Mouse (Mus musculus) liver, postnatal 0 days (tissue): ENCODE measurements at regions not wholly inside any gene's neighbourhood (a gene's known extent, or its start where the extent isn't known, plus 50 kb on each side); places are given as distances from the start of the nearest gene placed in this dataset.

Experiments used
- CTCF ChIP-seq: sonication (generic); IDR thresholded peaks from 2 replicates; pipeline ENCODE4 v1.5.1; 2016; ENCODE audit warnings: antibody characterized with exemption, low read depth
- EP300 ChIP-seq: IDR thresholded peaks from 2 replicates; pipeline ENCODE4 v1.6.1; 2016; ENCODE audit warnings: antibody characterized with exemption, low read depth, mild to moderate bottlenecking

DNA sequence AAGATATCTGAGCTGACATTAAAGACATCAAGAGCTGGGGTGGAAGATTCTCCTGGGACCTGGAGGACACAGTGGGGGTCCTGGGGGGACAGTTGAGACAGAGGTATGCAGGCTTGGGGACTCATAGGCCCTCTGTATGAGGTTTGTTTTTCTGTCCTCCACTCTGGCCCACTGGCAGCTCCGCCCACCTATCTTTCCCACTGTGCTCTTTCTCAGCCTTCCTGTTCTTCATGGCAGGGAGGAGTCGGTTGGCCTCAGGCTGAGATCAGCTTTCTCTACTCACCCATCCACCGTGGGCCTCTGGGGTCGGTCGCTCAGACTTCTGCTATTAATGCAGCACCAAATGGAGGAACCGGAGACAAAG is 103.5 kb upstream of the Spata13 start:
- TF ChIP-seq CTCF (no peak), EP300 (no peak)
